Mouse (Mus musculus) kidney, embryonic 16.5 days (tissue): Measurements from ENCODE around the gene Anks1b. TPM values are rescaled to one million over a fixed set of nuclear protein-coding genes. Genes with fewer than 3 reads are reported as not detected.

ENCODE experiments used
- ATAC-seq: fragments of 200-750 bp; cut with Nextera tagmentation; 2 replicates; pipeline ENCODE4 v1.8.0; 2017; ENCODE audit warnings: moderate TSS enrichment; ENCODE audit not compliant: low FRiP score, low TSS enrichment
- H3K27ac ChIP-seq: fragments of 300-500 bp; sonication (generic); 2 replicates; pipeline ENCODE4 v1.5.1; 2014; ENCODE audit warnings: low read length
- H3K27me3 ChIP-seq: fragments of 300-500 bp; sonication (generic); 2 replicates; pipeline ENCODE4 v1.6.1; 2014; ENCODE audit warnings: low read length, control low read depth, mixed read lengths; ENCODE audit not compliant: insufficient read depth
- H3K36me3 ChIP-seq: fragments of 300-500 bp; sonication (generic); 2 replicates; pipeline ENCODE4 v1.6.1; 2014; ENCODE audit warnings: low read length, control low read depth, mixed read lengths; ENCODE audit not compliant: insufficient read depth
- H3K4me1 ChIP-seq: fragments of 300-500 bp; sonication (generic); 2 replicates; pipeline ENCODE4 v1.6.1; 2014; ENCODE audit warnings: low read length, control low read depth, mixed read lengths; ENCODE audit not compliant: insufficient read depth
- H3K4me2 ChIP-seq: fragments of 300-500 bp; sonication (generic); replicated peaks from 2 replicates; pipeline ENCODE4 v1.6.1; 2014; ENCODE audit warnings: low read depth, low read length
- H3K4me3 ChIP-seq: fragments of 300-500 bp; sonication (generic); 2 replicates; pipeline ENCODE4 v1.5.1; 2014; ENCODE audit warnings: mild to moderate bottlenecking, low read length
- H3K9ac ChIP-seq: fragments of 300-500 bp; sonication (generic); replicated peaks from 2 replicates; pipeline ENCODE4 v1.6.1; 2014; ENCODE audit warnings: low read length
- H3K9me3 ChIP-seq: fragments of 300-500 bp; sonication (generic); 2 replicates; pipeline ENCODE4 v1.6.1; 2016; ENCODE audit warnings: low read length, control low read depth
- WGBS: fragments of 180-500 bp; shearing (Covaris S2); extraction: QIAGEN DNeasy Blood & Tissue Kit; methylation state at CpG from one replicate; pipeline ENCODE4 v1.1.7; 2014; 5-methylcytosine and 5-hydroxymethylcytosine counted together
- polyA plus RNA-seq: library from polyadenylated mRNA; unstranded; fragments of >200 nt; fragmentation: Nextera tagmentation; extraction: Ambion mirVana; gene quantifications from 2 replicates; pipeline ENCODE4 v1.2.1, GENCODE M21; 2015

Anks1b gene
- polyA plus RNA-seq, 1 experiment from 2014 or later, result 2.2 TPM

GRCm38 (mm10) chr10:89942180-89942579, 68.9 kb downstream of the Anks1b start:
- Histone ChIP-seq H3K36me3 (no peaks in the 10 kb centered on the region), H3K27ac (no peak overlapping the region), H3K4me2 (no peak overlapping the region), H3K27me3 (no peaks in the 10 kb centered on the region), H3K9ac (no peak overlapping the region), H3K9me3 (no peaks in the 10 kb centered on the region), H3K4me3 (no peak overlapping the region), H3K4me1 (no peaks in the 10 kb centered on the region)
- 64% methylated on average over 4 of the region's 4 CpGs for WGBS
- no peak for ATAC-seq

- no peaks in the 10 kb centered on the region for H3K4me1 ChIP-seq
- H3K4me2 ChIP-seq, result no peak overlapping the region
- H3K27ac ChIP-seq, result no peak overlapping the region
- H3K27me3 ChIP-seq, result no peaks in the 10 kb centered on the region
- H3K36me3 ChIP-seq, result no peaks in the 10 kb centered on the region
- no peak for ATAC-seq
- WGBS, result 96% methylated on average over 1 of the region's 1 CpGs
- no peaks in the 10 kb centered on the region for H3K9me3 ChIP-seq
- no peak overlapping the region for H3K9ac ChIP-seq
- no peak overlapping the region for H3K4me3 ChIP-seq
Measured at GRCm38 (mm10) chr10:89946636-89947349, 73.5 kb downstream of the Anks1b start.

- Histone ChIP-seq H3K27me3 (no peaks in the 10 kb centered on the region), H3K9ac (no peak overlapping the region), H3K27ac (no peak overlapping the region), H3K4me3 (no peak overlapping the region), H3K4me1 (no peaks in the 10 kb centered on the region), H3K9me3 (no peaks in the 10 kb centered on the region), H3K4me2 (no peak overlapping the region), H3K36me3 (no peaks in the 10 kb centered on the region)
- ATAC-seq, result no peak
- WGBS, result 82% methylated on average over 4 of the region's 4 CpGs
Measured at GRCm38 (mm10) chr10:89974361-89974760, 101.1 kb downstream of the Anks1b start.

- no peak overlapping the region for H3K4me3 ChIP-seq
- H3K9ac ChIP-seq, result no peak overlapping the region
Measured at GRCm38 (mm10) chr10:89975431-89975841, 102.1 kb downstream of the Anks1b start.

GRCm38 (mm10) chr10:89976577-89976976, 103.3 kb downstream of the Anks1b start:
- Histone ChIP-seq H3K9me3 (no peaks in the 10 kb centered on the region), H3K27ac (no peak overlapping the region), H3K36me3 (no peaks in the 10 kb centered on the region), H3K9ac (no peak overlapping the region), H3K4me2 (no peak overlapping the region), H3K4me1 (no peaks in the 10 kb centered on the region), H3K27me3 (no peaks in the 10 kb centered on the region), H3K4me3 (no peak overlapping the region)
- WGBS, result 93% methylated on average over 3 of the region's 3 CpGs
- no peak for ATAC-seq

More at GRCm38 (mm10) chr10:89975431-89975841, 102.1 kb downstream of the Anks1b start:
- Histone ChIP-seq H3K9me3 (no peaks in the 10 kb centered on the region), H3K27me3 (no peaks in the 10 kb centered on the region), H3K4me2 (no peak overlapping the region), H3K4me1 (no peaks in the 10 kb centered on the region), H3K36me3 (no peaks in the 10 kb centered on the region), H3K27ac (no peak overlapping the region)
- WGBS, result 45% methylated on average over 3 of the region's 3 CpGs
- ATAC-seq, result no peak

GRCm38 (mm10) chr10:89994171-89994570, 120.9 kb downstream of the Anks1b start:
- Histone ChIP-seq H3K4me3 (no peak overlapping the region), H3K9ac (no peak overlapping the region), H3K27ac (no peak overlapping the region), H3K27me3 (no peaks in the 10 kb centered on the region), H3K4me1 (no peaks in the 10 kb centered on the region), H3K4me2 (no peak overlapping the region), H3K36me3 (no peaks in the 10 kb centered on the region), H3K9me3 (no peaks in the 10 kb centered on the region)
- WGBS, result 83% methylated on average over 5 of the region's 5 CpGs
- ATAC-seq, result no peak

- Histone ChIP-seq H3K4me2 (no peak overlapping the region), H3K27ac (no peak overlapping the region), H3K4me3 (no peak overlapping the region), H3K9ac (no peak overlapping the region), H3K27me3 (no peaks in the 10 kb centered on the region), H3K4me1 (no peaks in the 10 kb centered on the region), H3K9me3 (no peaks in the 10 kb centered on the region), H3K36me3 (no peaks in the 10 kb centered on the region)
- ATAC-seq, result no peak
- 68% methylated on average over 6 of the region's 6 CpGs for WGBS
Measured at GRCm38 (mm10) chr10:89995621-89996428, 122.5 kb downstream of the Anks1b start.

GRCm38 (mm10) chr10:90003980-90004729, 130.8 kb downstream of the Anks1b start:
- Histone ChIP-seq H3K27ac (no peak overlapping the region), H3K9ac (no peak overlapping the region), H3K4me2 (no peak overlapping the region), H3K9me3 (no peaks in the 10 kb centered on the region), H3K4me3 (no peak overlapping the region), H3K27me3 (no peaks in the 10 kb centered on the region), H3K36me3 (no peaks in the 10 kb centered on the region), H3K4me1 (no peaks in the 10 kb centered on the region)
- WGBS, result 93% methylated on average over 3 of the region's 3 CpGs
- ATAC-seq, result no peak

- Histone ChIP-seq H3K4me3 (no peak overlapping the region), H3K4me1 (no peaks in the 10 kb centered on the region), H3K27me3 (no peaks in the 10 kb centered on the region), H3K36me3 (no peaks in the 10 kb centered on the region), H3K27ac (no peak overlapping the region), H3K9me3 (no peaks in the 10 kb centered on the region), H3K4me2 (no peak overlapping the region), H3K9ac (no peak overlapping the region)
- 89% methylated on average over 9 of the region's 9 CpGs for WGBS
- ATAC-seq, result no peak
Measured at GRCm38 (mm10) chr10:90004882-90005281, 131.6 kb downstream of the Anks1b start.
